Mouse (Mus musculus) ES-E14 (cell line): ENCODE data around the gene Cfap20. TPM values are rescaled to one million over a fixed set of nuclear protein-coding genes. Genes with fewer than 3 reads are reported as not detected.
A peak's percentile ranks its signal among the peaks of the same experiment; 100 is the strongest.

Experiments
- DNase-seq: peaks from one replicate; pipeline ENCODE4 v3.0.0-alpha.2; 2013; ENCODE audit warnings: low read depth, low spot score
- H3K27ac ChIP-seq: 2 replicates; pipeline ENCODE4 v1.5.1; 2012; ENCODE audit warnings: low read depth, mild to moderate bottlenecking, low read length, moderate library complexity, mixed read lengths; ENCODE audit not compliant: poor library complexity, insufficient read depth, severe bottlenecking
- H3K36me3 ChIP-seq: 2 replicates; pipeline ENCODE4 v1.6.1; 2012; ENCODE audit warnings: mild to moderate bottlenecking, low read length, moderate library complexity, mixed read lengths; ENCODE audit not compliant: control insufficient read depth, poor library complexity, insufficient read depth, severe bottlenecking
- H3K4me1 ChIP-seq, 2 experiments: fragments of 150-350 bp in 1 of 2; sonication (generic) in 1 of 2; 2 replicates each; pipeline ENCODE4 v1.6.1; 2012; ENCODE audit warnings: low read length in 2 of 2, mild to moderate bottlenecking in 1 of 2, mixed read lengths in 1 of 2; ENCODE audit not compliant: control insufficient read depth in 2 of 2, insufficient read depth in 2 of 2, poor library complexity in 1 of 2
- H3K4me3 ChIP-seq, 2 experiments: fragments of 150-350 bp in 1 of 2; sonication (generic) in 1 of 2; 2 replicates each; pipeline ENCODE4 v1.5.1; 2012; ENCODE audit warnings: low read length in 2 of 2, low read depth in 1 of 2, mild to moderate bottlenecking in 1 of 2, mixed read lengths in 1 of 2; ENCODE audit not compliant: insufficient read depth in 1 of 2, poor library complexity in 1 of 2, severe bottlenecking in 1 of 2
- H3K9ac ChIP-seq: 2 replicates; pipeline ENCODE4 v1.6.1; 2012; ENCODE audit warnings: low read depth, mild to moderate bottlenecking, low read length, mixed read lengths; ENCODE audit not compliant: poor library complexity, insufficient read depth, severe bottlenecking
- H3K9me3 ChIP-seq: fragments of 150-350 bp; sonication (generic); 2 replicates; pipeline ENCODE4 v1.6.1; 2012; ENCODE audit warnings: low read depth, mild to moderate bottlenecking, low read length; ENCODE audit not compliant: control insufficient read depth, insufficient read depth
- CHD2 ChIP-seq: IDR thresholded peaks from 2 replicates; pipeline ENCODE4 v1.6.1; 2014; ENCODE audit warnings: mild to moderate bottlenecking, low read depth, low read length, inconsistent platforms
- HCFC1 ChIP-seq: IDR thresholded peaks from 2 replicates; pipeline ENCODE4 v1.6.1; 2012; ENCODE audit warnings: low read length, inconsistent platforms, borderline replicate concordance; ENCODE audit not compliant: insufficient read depth
- MAFK ChIP-seq: IDR thresholded peaks from 2 replicates; pipeline ENCODE4 v1.6.1; 2014; ENCODE audit warnings: mild to moderate bottlenecking, low read depth, low read length, inconsistent platforms; ENCODE audit not compliant: insufficient read depth
- ZC3H11A ChIP-seq: IDR thresholded peaks from 2 replicates; pipeline ENCODE4 v1.6.1; 2012; ENCODE audit warnings: low read depth, mild to moderate bottlenecking, inconsistent platforms, low read length, borderline replicate concordance
- ZNF384 ChIP-seq: IDR thresholded peaks from 2 replicates; pipeline ENCODE4 v1.6.1; 2012; ENCODE audit warnings: low read depth, low read length, inconsistent platforms
- in situ Hi-C, 2 experiments: fragments of 600-800 bp; cut with MboI; formaldehyde crosslinking; loops; one replicate each; pipeline ENCODE4 v1.15.1; 2025; ENCODE audit warnings: low sequenced_read_pairs in 2 of 2, inconsistent platforms in 1 of 2; ENCODE audit not compliant: unreplicated experiment in 2 of 2
- total RNA-seq: library from RNA; depleted of rRNA; stranded (reverse); fragments of 300-350 nt; gene quantifications from 2 replicates; pipeline ENCODE4 v1.2.3, GENCODE M21; 2012

Gene Cfap20
- total RNA-seq, 1 experiment: 70.5 TPM

DNA sequence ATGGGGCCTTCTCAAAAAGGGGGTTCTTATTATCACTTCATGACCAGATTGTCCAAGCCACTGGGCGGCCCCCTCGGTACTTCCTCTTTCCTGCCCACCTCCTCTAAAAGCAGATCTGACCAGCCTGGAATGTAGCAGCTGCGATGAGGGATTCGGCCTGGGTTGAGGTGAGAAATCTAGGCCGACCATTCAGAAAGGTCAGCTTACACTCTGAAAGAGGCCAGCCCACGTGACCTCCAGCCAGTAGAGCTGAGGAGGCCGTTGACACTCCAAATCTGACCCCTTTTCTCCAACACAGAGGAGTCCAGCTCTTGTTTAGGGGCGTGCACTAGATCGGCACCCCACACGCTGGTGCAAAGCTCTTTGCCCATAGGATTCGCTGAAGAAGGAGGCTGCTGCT is 37.9 kb downstream of the Cfap20 start:
- in situ Hi-C loops: no loop called here
- Histone ChIP-seq H3K36me3 (no peaks in the 10 kb centered on the region), H3K9ac (no peak overlapping the region), H3K9me3 (no peaks in the 10 kb centered on the region), H3K27ac (no peak overlapping the region), H3K4me1 (peaks cover 0 to 19% of the 10 kb centered on the region in 2 experiments; a peak in 2 of 4 replicates), H3K4me3 (no peak overlapping the region)
- TF ChIP-seq ZC3H11A (no peak), HCFC1 (no peak), MAFK (no peak)
- DNase-seq: no peak

- Histone ChIP-seq H3K9me3 (no peaks in the 10 kb centered on the region), H3K27ac (no peak overlapping the region), H3K9ac (peak overlapping the region; percentile 13; the same call in 1 of the 2 replicates), H3K36me3 (no peaks in the 10 kb centered on the region), H3K4me1 (peaks cover 0 to 19% of the 10 kb centered on the region in 2 experiments; a peak in 2 of 4 replicates), H3K4me3 (peak overlapping the region in 1 of 2 experiments; percentile 39; a peak in 2 of 4 replicates)
- in situ Hi-C loops: no loop called here
- DNase-seq: no peak
- TF ChIP-seq ZNF384 (no peak), HCFC1 (no peak), ZC3H11A (no peak), CHD2 (no peak), MAFK (no peak)
Measured at GRCm38 (mm10) chr8:95395186-95395918, 39.3 kb downstream of the Cfap20 start.

DNA sequence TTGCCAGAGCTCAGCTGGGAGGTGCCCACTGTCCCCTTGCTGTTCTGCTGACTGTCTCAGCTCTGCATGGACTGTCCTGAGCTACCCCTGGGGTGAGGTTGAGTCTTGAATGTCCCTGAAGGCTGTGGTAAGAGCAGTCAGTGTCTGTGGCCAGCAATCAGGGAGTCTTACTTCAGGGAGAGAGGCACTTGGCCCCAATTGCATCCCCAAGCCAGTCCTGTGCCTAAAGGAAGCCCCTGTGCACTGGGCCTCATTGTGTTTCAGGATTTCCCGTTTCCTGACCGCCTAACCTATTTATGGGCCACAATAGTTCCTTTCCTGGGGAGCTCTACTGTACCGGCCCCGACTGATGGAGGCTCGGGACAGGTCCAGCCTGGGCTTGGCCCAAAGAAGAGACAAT is 42.1 kb downstream of the Cfap20 start:
- in situ Hi-C loops: no loop called here
- Histone ChIP-seq H3K9ac (no peak overlapping the region), H3K9me3 (no peaks in the 10 kb centered on the region), H3K27ac (no peak overlapping the region), H3K4me3 (no peak overlapping the region), H3K4me1 (peaks cover 0 to 19% of the 10 kb centered on the region in 2 experiments; a peak in 2 of 4 replicates), H3K36me3 (no peaks in the 10 kb centered on the region)
- DNase-seq: no peak
- TF ChIP-seq ZNF384 (no peak), CHD2 (no peak), MAFK (no peak), HCFC1 (no peak)

DNA sequence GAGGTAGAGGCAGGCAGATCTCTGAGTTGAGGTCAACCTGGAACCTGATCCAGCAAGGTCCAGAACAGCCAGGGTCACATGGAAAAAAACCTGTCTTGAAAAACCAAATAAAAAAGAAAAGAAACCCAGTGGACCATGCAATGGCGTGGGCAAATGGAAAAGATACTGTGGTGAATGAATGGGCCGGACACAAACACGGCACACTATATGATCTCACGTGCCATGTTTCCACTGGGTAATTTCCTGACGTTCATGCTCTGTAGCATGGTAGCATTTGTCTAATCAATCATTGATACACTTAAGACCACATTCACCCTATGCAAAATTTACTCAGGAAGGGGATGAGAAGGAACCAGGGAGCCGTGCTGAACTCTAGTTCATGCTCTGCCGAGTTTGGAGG is 43.6 kb downstream of the Cfap20 start:
- Histone ChIP-seq H3K36me3 (no peaks in the 10 kb centered on the region), H3K27ac (no peak overlapping the region), H3K9ac (no peak overlapping the region), H3K4me3 (no peak overlapping the region), H3K4me1 (peaks cover 0 to 12% of the 10 kb centered on the region in 2 experiments; a peak in 2 of 4 replicates), H3K9me3 (no peaks in the 10 kb centered on the region)
- TF ChIP-seq ZC3H11A (no peak), MAFK (no peak), ZNF384 (no peak), CHD2 (no peak), HCFC1 (no peak)
- no peak for DNase-seq
- in situ Hi-C loops: no loop called here

DNA sequence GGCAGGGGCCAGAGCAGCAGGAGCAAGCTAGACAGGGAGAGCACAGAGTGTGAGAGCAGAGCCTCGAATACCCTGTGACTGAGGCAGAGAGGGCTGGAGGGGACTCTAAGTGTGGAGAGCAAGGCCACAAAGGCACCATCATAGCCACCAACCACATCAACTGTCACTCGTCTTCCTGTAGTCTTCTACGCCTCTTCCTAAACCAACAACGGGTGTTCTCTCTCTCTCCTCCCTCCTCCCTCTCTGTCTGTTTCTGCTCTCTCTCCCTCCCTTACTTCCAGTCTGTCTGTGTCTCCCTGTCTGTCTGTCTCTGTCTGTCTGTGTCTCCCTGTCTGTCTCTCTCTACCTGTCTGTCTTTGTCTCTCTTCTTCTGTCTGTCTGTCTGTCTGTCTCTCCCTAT is 44.4 kb downstream of the Cfap20 start:
- Histone ChIP-seq H3K36me3 (no peaks in the 10 kb centered on the region), H3K4me3 (no peak overlapping the region), H3K9me3 (no peaks in the 10 kb centered on the region), H3K27ac (no peak overlapping the region), H3K4me1 (peaks cover 0 to 7% of the 10 kb centered on the region in 2 experiments; a peak in 2 of 4 replicates), H3K9ac (no peak overlapping the region)
- in situ Hi-C loops: no loop called here
- no peak for DNase-seq
- TF ChIP-seq ZNF384 (no peak), ZC3H11A (no peak), CHD2 (no peak), HCFC1 (no peak), MAFK (no peak)
